Mouse (Mus musculus) E14TG2a.4 (cell line): ENCODE measurements around the gene Gm9833.

Experiments
- CTCF ChIP-seq: conservative IDR thresholded peaks from 2 replicates; pipeline ENCODE4 v1.5.1; 2014; ENCODE audit warnings: low read length
- NANOG ChIP-seq: IDR thresholded peaks from 2 replicates; pipeline ENCODE4 v1.6.1; 2014; ENCODE audit warnings: borderline replicate concordance, low read length, mixed read lengths
- POU5F1 ChIP-seq: IDR thresholded peaks from 2 replicates; pipeline ENCODE4 v1.6.1; 2014; ENCODE audit warnings: low read length, borderline replicate concordance

DNA sequence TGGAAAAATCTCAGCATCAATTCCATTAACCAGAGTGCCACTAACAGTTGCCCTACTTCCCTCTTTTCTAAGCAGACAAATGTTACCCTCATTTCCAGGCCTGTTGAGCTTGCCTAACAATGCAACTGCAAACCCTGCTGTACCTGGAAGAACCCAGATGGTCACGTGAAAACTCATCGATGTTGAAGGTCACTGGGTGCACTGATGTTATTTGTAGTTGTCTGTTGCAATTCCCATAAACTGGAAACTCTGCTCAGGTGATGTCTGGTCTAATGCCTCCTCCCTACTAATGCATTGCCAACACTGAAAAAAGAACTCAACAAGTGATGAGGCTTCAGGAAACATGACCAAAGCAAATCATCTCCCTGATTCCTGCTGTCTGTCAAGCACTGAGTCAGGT, 39.6 kb downstream of the Gm9833 start:
- TF ChIP-seq CTCF = no peak
- TF ChIP-seq NANOG = no peak
- no peak for TF ChIP-seq POU5F1
